Mouse (Mus musculus): Measurements from ENCODE around the gene Cul4a.
A peak's percentile ranks its signal among the peaks of the same experiment; 100 is the strongest.

- TF ChIP-seq CTCF (IDR thresholded peaks at IDR 0.05; ENCODE audit: low read depth) (no peak), EP300 (IDR thresholded peaks at IDR 0.05; ENCODE audit: low read depth) (peak; percentile 96)
These were observed 3.5 kb downstream of the Cul4a start for GRCm38 (mm10) chr8:13108967-13109366.
